Mouse (Mus musculus) lung, adult 18-20 months (tissue): ENCODE data around the gene Pithd1.

ENCODE experiments used
- DNase-seq, 2 experiments: peaks; one replicate each; pipeline ENCODE4 v3.0.0; 2022; ENCODE audit warnings: mixed read lengths in 2 of 2

The Pithd1 gene

DNA sequence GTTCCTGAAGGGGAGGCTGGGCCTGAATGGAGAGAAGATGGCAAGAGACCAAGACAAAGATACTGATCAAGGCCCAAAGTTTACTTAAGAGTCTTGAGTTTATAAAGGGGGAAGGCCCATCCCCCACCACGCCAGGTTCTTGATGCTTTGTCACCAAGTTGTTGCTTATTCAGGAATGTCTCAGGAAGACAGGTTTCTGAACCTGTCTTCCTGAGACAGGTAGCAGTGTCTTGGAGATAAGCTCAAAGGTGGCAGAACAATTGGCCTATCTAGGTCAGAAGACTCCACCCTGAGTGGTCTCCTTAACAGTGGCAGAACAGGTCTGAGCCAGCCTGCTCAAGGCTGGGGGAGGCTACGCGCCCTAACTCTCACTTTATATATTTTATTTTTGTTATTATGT is 60.2 kb downstream of the Pithd1 start:
- no peak for DNase-seq

DNA sequence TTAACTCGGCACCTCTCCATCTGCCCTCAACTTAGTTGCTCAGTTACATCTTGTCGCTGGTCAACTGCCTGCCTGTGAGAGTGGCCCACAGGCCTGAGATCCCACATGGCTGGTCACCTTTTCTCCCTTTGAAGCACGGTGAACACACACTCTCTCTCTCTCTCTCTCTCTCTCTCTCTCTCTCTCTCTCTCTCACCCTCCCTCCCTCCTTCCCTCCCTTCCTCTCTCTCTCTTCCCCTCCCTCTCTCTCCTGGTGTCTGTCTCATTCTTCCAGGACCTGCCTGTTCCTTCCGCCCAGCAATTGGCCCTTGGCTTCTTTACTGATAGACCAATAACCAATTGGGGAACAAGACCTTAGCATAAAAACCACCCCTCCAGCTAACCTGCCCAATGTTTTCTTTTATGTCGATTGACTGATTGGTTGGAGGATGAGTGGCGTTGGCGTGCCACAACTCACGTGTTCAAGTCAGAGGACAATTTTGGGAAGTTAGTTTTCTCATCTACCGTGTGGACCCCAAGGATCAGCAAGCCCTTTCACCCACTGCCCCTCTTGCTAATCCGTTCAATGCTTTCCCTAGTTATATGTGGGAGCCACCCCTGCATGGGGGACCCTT is 60.8 kb downstream of the Pithd1 start:
- DNase-seq, result no peak
